Mouse (Mus musculus) midbrain, embryonic 16.5 days (tissue): ENCODE measurements around the gene Bnc2. TPM values are rescaled to one million over a fixed set of nuclear protein-coding genes. Genes with fewer than 3 reads are reported as not detected.

Experiments
- ATAC-seq: fragments of 200-750 bp; cut with Nextera tagmentation; 2 replicates; pipeline ENCODE4 v1.8.0; 2017; ENCODE audit warnings: moderate TSS enrichment
- H3K27ac ChIP-seq: fragments of 300-500 bp; sonication (generic); 2 replicates; pipeline ENCODE4 v1.5.1; 2014; ENCODE audit warnings: mild to moderate bottlenecking, low read length, mixed read lengths
- H3K27me3 ChIP-seq: fragments of 300-500 bp; sonication (generic); 2 replicates; pipeline ENCODE4 v1.6.1; 2014; ENCODE audit warnings: low read depth, low read length, mixed read lengths; ENCODE audit not compliant: control insufficient read depth, insufficient read depth
- H3K36me3 ChIP-seq: fragments of 300-500 bp; sonication (generic); 2 replicates; pipeline ENCODE4 v1.6.1; 2014; ENCODE audit warnings: mild to moderate bottlenecking, low read length, moderate library complexity, mixed read lengths; ENCODE audit not compliant: control insufficient read depth, insufficient read depth
- H3K4me1 ChIP-seq: fragments of 300-500 bp; sonication (generic); 2 replicates; pipeline ENCODE4 v1.6.1; 2014; ENCODE audit warnings: mild to moderate bottlenecking, low read length, mixed read lengths; ENCODE audit not compliant: control insufficient read depth, insufficient read depth
- H3K4me2 ChIP-seq: fragments of 300-500 bp; sonication (generic); 2 replicates; pipeline ENCODE4 v1.6.1; 2014; ENCODE audit warnings: mild to moderate bottlenecking, low read length, mixed read lengths
- H3K4me3 ChIP-seq: fragments of 300-500 bp; sonication (generic); 2 replicates; pipeline ENCODE4 v1.5.1; 2014; ENCODE audit warnings: low read depth, mild to moderate bottlenecking, low read length, moderate library complexity, mixed read lengths
- H3K9ac ChIP-seq: fragments of 300-500 bp; sonication (generic); 2 replicates; pipeline ENCODE4 v1.6.1; 2014; ENCODE audit warnings: low read depth, low read length, mixed read lengths
- H3K9me3 ChIP-seq: fragments of 300-500 bp; sonication (generic); replicated peaks from 2 replicates; pipeline ENCODE4 v1.6.1; 2014; ENCODE audit warnings: mild to moderate bottlenecking, low read length, mixed read lengths; ENCODE audit not compliant: control insufficient read depth, poor library complexity, severe bottlenecking
- WGBS: fragments of 180-500 bp; shearing (Covaris S2); extraction: QIAGEN DNeasy Blood & Tissue Kit; methylation state at CpG from one replicate; pipeline ENCODE4 v1.1.7; 2014; 5-methylcytosine and 5-hydroxymethylcytosine counted together
- polyA plus RNA-seq: library from polyadenylated mRNA; unstranded; fragments of >200 nt; fragmentation: Nextera tagmentation; extraction: Ambion mirVana; gene quantifications from 2 replicates; pipeline ENCODE4 v1.2.1, GENCODE M21; 2015

Gene Bnc2
- polyA plus RNA-seq, 1 experiment from 2014 or later, result 20.1 TPM

GRCm38 (mm10) chr4:84528358-84528757 lies 146.7 kb downstream of the Bnc2 start:
- Histone ChIP-seq H3K9ac (no peak overlapping the region), H3K36me3 (no peaks in the 10 kb centered on the region), H3K27me3 (no peaks in the 10 kb centered on the region), H3K4me3 (no peak overlapping the region), H3K9me3 (no peaks in the 10 kb centered on the region), H3K27ac (no peak overlapping the region), H3K4me1 (peaks cover 20% of the 10 kb centered on the region), H3K4me2 (no peak overlapping the region)
- 28% methylated on average over 2 of the region's 2 CpGs for WGBS
- ATAC-seq, result no peak

- no peaks in the 10 kb centered on the region for H3K9me3 ChIP-seq
- H3K27me3 ChIP-seq, result no peaks in the 10 kb centered on the region
- H3K4me1 ChIP-seq, result peaks cover 24% of the 10 kb centered on the region
- no peak overlapping the region for H3K27ac ChIP-seq
- H3K4me3 ChIP-seq, result no peak overlapping the region
- no peaks in the 10 kb centered on the region for H3K36me3 ChIP-seq
- 8% methylated on average over 15 of the region's 15 CpGs for WGBS
- no peak overlapping the region for H3K4me2 ChIP-seq
- no peak for ATAC-seq
- no peak overlapping the region for H3K9ac ChIP-seq
Observed at GRCm38 (mm10) chr4:84527066-84527933, 147.8 kb downstream of the Bnc2 start.

- no peak overlapping the region for H3K4me3 ChIP-seq
- no peak overlapping the region for H3K4me2 ChIP-seq
- H3K9ac ChIP-seq, result no peak overlapping the region
- no peaks in the 10 kb centered on the region for H3K9me3 ChIP-seq
- no peak; the same call in 1 of the 2 replicates for ATAC-seq
- 35% methylated on average over 4 of the region's 4 CpGs for WGBS
- no peak overlapping the region for H3K27ac ChIP-seq
- no peaks in the 10 kb centered on the region; the same call in 1 of the 2 replicates for H3K27me3 ChIP-seq
- no peaks in the 10 kb centered on the region for H3K36me3 ChIP-seq
- H3K4me1 ChIP-seq, result peaks cover 21% of the 10 kb centered on the region
Observed at GRCm38 (mm10) chr4:84523651-84524221, 151.3 kb downstream of the Bnc2 start.

GRCm38 (mm10) chr4:84523211-84523610 lies 151.9 kb downstream of the Bnc2 start:
- Histone ChIP-seq H3K27me3 (no peaks in the 10 kb centered on the region; the same call in 1 of the 2 replicates), H3K27ac (no peak overlapping the region), H3K9me3 (no peaks in the 10 kb centered on the region), H3K36me3 (no peaks in the 10 kb centered on the region), H3K4me2 (no peak overlapping the region), H3K4me1 (peaks cover 21% of the 10 kb centered on the region), H3K4me3 (no peak overlapping the region), H3K9ac (no peak overlapping the region)
- ATAC-seq, result no peak
- 18% methylated on average over 5 of the region's 5 CpGs for WGBS

GRCm38 (mm10) chr4:84521562-84521961 lies 153.5 kb downstream of the Bnc2 start:
- H3K4me1 ChIP-seq, result peaks cover 12% of the 10 kb centered on the region
- no peaks in the 10 kb centered on the region; the same call in 1 of the 2 replicates for H3K27me3 ChIP-seq
- no peak overlapping the region for H3K4me3 ChIP-seq
- no peaks in the 10 kb centered on the region for H3K36me3 ChIP-seq
- ATAC-seq, result no peak
- H3K27ac ChIP-seq, result no peak overlapping the region
- no peak overlapping the region for H3K4me2 ChIP-seq
- no peaks in the 10 kb centered on the region for H3K9me3 ChIP-seq
- WGBS, result 81% methylated on average over 5 of the region's 5 CpGs
- no peak overlapping the region for H3K9ac ChIP-seq

GRCm38 (mm10) chr4:84510466-84510865 lies 164.6 kb downstream of the Bnc2 start:
- ATAC-seq, result no peak
- WGBS, result 92% methylated on average over 1 of the region's 1 CpGs

GRCm38 (mm10) chr4:84507551-84507950 lies 167.5 kb downstream of the Bnc2 start:
- 93% methylated on average over 3 of the region's 3 CpGs for WGBS
- ATAC-seq, result no peak
- H3K4me2 ChIP-seq, result no peak overlapping the region

More at GRCm38 (mm10) chr4:84510466-84510865, 164.6 kb downstream of the Bnc2 start:
- Histone ChIP-seq H3K9me3 (no peaks in the 10 kb centered on the region), H3K27ac (no peak overlapping the region), H3K9ac (no peak overlapping the region), H3K4me1 (no peaks in the 10 kb centered on the region), H3K27me3 (no peaks in the 10 kb centered on the region), H3K4me3 (no peak overlapping the region), H3K4me2 (no peak overlapping the region), H3K36me3 (no peaks in the 10 kb centered on the region)

GRCm38 (mm10) chr4:84502581-84503269 lies 172.3 kb downstream of the Bnc2 start:
- WGBS, result 79% methylated on average over 8 of the region's 8 CpGs
- Histone ChIP-seq H3K27ac (no peak overlapping the region), H3K9ac (no peak overlapping the region), H3K4me3 (no peak overlapping the region), H3K9me3 (no peaks in the 10 kb centered on the region), H3K36me3 (no peaks in the 10 kb centered on the region), H3K4me1 (no peaks in the 10 kb centered on the region), H3K27me3 (0 out of 2 replicates have a peak, but pooled peaks cover 2% of the 10 kb centered on the region), H3K4me2 (no peak overlapping the region)
- no peak for ATAC-seq

More at GRCm38 (mm10) chr4:84507551-84507950, 167.5 kb downstream of the Bnc2 start:
- H3K4me3 ChIP-seq, result no peak overlapping the region
- no peaks in the 10 kb centered on the region for H3K27me3 ChIP-seq
- H3K36me3 ChIP-seq, result no peaks in the 10 kb centered on the region
- no peaks in the 10 kb centered on the region for H3K4me1 ChIP-seq
- H3K9me3 ChIP-seq, result no peaks in the 10 kb centered on the region
- no peak overlapping the region for H3K9ac ChIP-seq
- no peak overlapping the region for H3K27ac ChIP-seq
